Mouse (Mus musculus): ENCODE results near the gene Coro7. TPM values are rescaled to one million over a fixed set of nuclear protein-coding genes. Genes with fewer than 3 reads are reported as not detected.

The Coro7 gene
- polyA plus RNA-seq, 1 experiment: 391 TPM

GRCm38 (mm10) chr16:4602189-4602588, 77.4 kb downstream of the Coro7 start:
- no peak for DNase-seq
- WGBS: 82% methylated on average over 3 of the region's 3 CpGs
- TF ChIP-seq POLR2A (IDR thresholded peaks at IDR 0.05; ENCODE audit: control insufficient read depth, extremely low read depth, insufficient read depth, low read length, poor library complexity) (no peak), CTCF (IDR thresholded peaks at IDR 0.05; ENCODE audit: borderline replicate concordance, control insufficient read depth, extremely low read depth, insufficient read depth, low read length, poor library complexity) (no peak)
- Histone ChIP-seq H3K4me1 (replicated peaks; ENCODE audit: control insufficient read depth, insufficient read depth, low read length) (no peaks in the 10 kb centered on the region), H3K27ac (ENCODE audit: control insufficient read depth, insufficient read depth, low read length) (no peak overlapping the region), H3K27me3 (ENCODE audit: control insufficient read depth, insufficient read depth, low read length) (no peaks in the 10 kb centered on the region), H3K36me3 (ENCODE audit: control insufficient read depth, insufficient read depth, low read length) (no peaks in the 10 kb centered on the region), H3K4me3 (ENCODE audit: control insufficient read depth, insufficient read depth, low read length) (no peak overlapping the region)

GRCm38 (mm10) chr16:4600701-4601310, 78.8 kb downstream of the Coro7 start:
- no peak overlapping the region for H3K4me3 ChIP-seq (ENCODE audit: control insufficient read depth, insufficient read depth, low read length)
- no peak for DNase-seq
- no peaks in the 10 kb centered on the region for H3K27me3 ChIP-seq (ENCODE audit: control insufficient read depth, insufficient read depth, low read length)
- no peak for TF ChIP-seq CTCF (IDR thresholded peaks at IDR 0.05; ENCODE audit: borderline replicate concordance, control insufficient read depth, extremely low read depth, insufficient read depth, low read length, poor library complexity)
- no peak for TF ChIP-seq POLR2A (IDR thresholded peaks at IDR 0.05; ENCODE audit: control insufficient read depth, extremely low read depth, insufficient read depth, low read length, poor library complexity)
- H3K36me3 ChIP-seq (ENCODE audit: control insufficient read depth, insufficient read depth, low read length): no peaks in the 10 kb centered on the region
- WGBS: 95% methylated on average over 9 of the region's 9 CpGs
- no peak overlapping the region for H3K27ac ChIP-seq (ENCODE audit: control insufficient read depth, insufficient read depth, low read length)
- no peaks in the 10 kb centered on the region for H3K4me1 ChIP-seq (replicated peaks; ENCODE audit: control insufficient read depth, insufficient read depth, low read length)

- TF ChIP-seq POLR2A (IDR thresholded peaks at IDR 0.05; ENCODE audit: control insufficient read depth, extremely low read depth, insufficient read depth, low read length, poor library complexity) (no peak), CTCF (IDR thresholded peaks at IDR 0.05; ENCODE audit: borderline replicate concordance, control insufficient read depth, extremely low read depth, insufficient read depth, low read length, poor library complexity) (no peak)
- DNase-seq: no peak
- Histone ChIP-seq H3K4me3 (ENCODE audit: control insufficient read depth, insufficient read depth, low read length) (no peak overlapping the region), H3K27me3 (ENCODE audit: control insufficient read depth, insufficient read depth, low read length) (no peaks in the 10 kb centered on the region), H3K36me3 (ENCODE audit: control insufficient read depth, insufficient read depth, low read length) (no peaks in the 10 kb centered on the region), H3K4me1 (replicated peaks; ENCODE audit: control insufficient read depth, insufficient read depth, low read length) (peaks cover 8% of the 10 kb centered on the region), H3K27ac (ENCODE audit: control insufficient read depth, insufficient read depth, low read length) (no peak overlapping the region)
- WGBS: 85% methylated on average over 3 of the region's 3 CpGs
These were observed 80.0 kb downstream of the Coro7 start for GRCm38 (mm10) chr16:4599616-4600015.

- Histone ChIP-seq H3K4me1 (replicated peaks; ENCODE audit: control insufficient read depth, insufficient read depth, low read length) (peaks cover 8% of the 10 kb centered on the region), H3K27ac (ENCODE audit: control insufficient read depth, insufficient read depth, low read length) (no peak overlapping the region), H3K36me3 (ENCODE audit: control insufficient read depth, insufficient read depth, low read length) (no peaks in the 10 kb centered on the region), H3K4me3 (ENCODE audit: control insufficient read depth, insufficient read depth, low read length) (no peak overlapping the region), H3K27me3 (ENCODE audit: control insufficient read depth, insufficient read depth, low read length) (no peaks in the 10 kb centered on the region)
- no peak for TF ChIP-seq POLR2A (IDR thresholded peaks at IDR 0.05; ENCODE audit: control insufficient read depth, extremely low read depth, insufficient read depth, low read length, poor library complexity)
- TF ChIP-seq CTCF (IDR thresholded peaks at IDR 0.05; ENCODE audit: borderline replicate concordance, control insufficient read depth, extremely low read depth, insufficient read depth, low read length, poor library complexity): no peak
- WGBS: 75% methylated on average over 6 of the region's 6 CpGs
- DNase-seq: no peak
These were observed 80.6 kb downstream of the Coro7 start for GRCm38 (mm10) chr16:4598891-4599543.

DNA sequence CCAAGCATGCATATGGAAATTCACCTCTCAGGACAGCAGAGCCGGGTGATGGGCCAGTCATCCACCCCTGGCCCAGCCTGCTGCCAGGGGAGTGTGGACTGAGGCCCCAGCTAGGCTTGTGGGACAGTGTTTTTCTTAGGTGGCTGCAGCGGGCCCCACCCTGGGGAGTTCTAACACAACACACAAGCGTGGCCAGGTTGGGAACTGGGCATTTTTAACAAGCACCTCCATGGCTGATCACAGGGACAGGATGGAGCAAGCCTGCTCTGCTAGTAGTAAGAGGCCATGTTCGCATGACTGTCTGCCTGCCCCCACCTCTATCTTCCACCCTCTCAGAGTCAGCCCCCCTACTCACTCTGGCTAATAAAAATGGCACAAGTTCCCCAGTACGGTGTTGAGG, 81.5 kb downstream of the Coro7 start:
- Histone ChIP-seq H3K36me3 (ENCODE audit: control insufficient read depth, insufficient read depth, low read length) (no peaks in the 10 kb centered on the region), H3K4me3 (ENCODE audit: control insufficient read depth, insufficient read depth, low read length) (no peak overlapping the region), H3K27me3 (ENCODE audit: control insufficient read depth, insufficient read depth, low read length) (no peaks in the 10 kb centered on the region; the same call in 1 of the 2 replicates), H3K4me1 (replicated peaks; ENCODE audit: control insufficient read depth, insufficient read depth, low read length) (peaks cover 18% of the 10 kb centered on the region), H3K27ac (ENCODE audit: control insufficient read depth, insufficient read depth, low read length) (no peak overlapping the region)
- TF ChIP-seq POLR2A (IDR thresholded peaks at IDR 0.05; ENCODE audit: control insufficient read depth, extremely low read depth, insufficient read depth, low read length, poor library complexity) (no peak), CTCF (IDR thresholded peaks at IDR 0.05; ENCODE audit: borderline replicate concordance, control insufficient read depth, extremely low read depth, insufficient read depth, low read length, poor library complexity) (no peak)
- DNase-seq: no peak
- 93% methylated on average over 5 of the region's 5 CpGs for WGBS

- Histone ChIP-seq H3K36me3 (ENCODE audit: control insufficient read depth, insufficient read depth, low read length) (no peaks in the 10 kb centered on the region), H3K4me3 (ENCODE audit: control insufficient read depth, insufficient read depth, low read length) (no peak overlapping the region), H3K4me1 (replicated peaks; ENCODE audit: control insufficient read depth, insufficient read depth, low read length) (peaks cover 19% of the 10 kb centered on the region), H3K27ac (ENCODE audit: control insufficient read depth, insufficient read depth, low read length) (no peak overlapping the region), H3K27me3 (ENCODE audit: control insufficient read depth, insufficient read depth, low read length) (no peaks in the 10 kb centered on the region; the same call in 1 of the 2 replicates)
- DNase-seq: no peak
- 81% methylated on average over 7 of the region's 7 CpGs for WGBS
- TF ChIP-seq CTCF (IDR thresholded peaks at IDR 0.05; ENCODE audit: borderline replicate concordance, control insufficient read depth, extremely low read depth, insufficient read depth, low read length, poor library complexity): no peak
- no peak for TF ChIP-seq POLR2A (IDR thresholded peaks at IDR 0.05; ENCODE audit: control insufficient read depth, extremely low read depth, insufficient read depth, low read length, poor library complexity)
These were observed 82.3 kb downstream of the Coro7 start for GRCm38 (mm10) chr16:4597296-4597695.

All from thymus, adult 2 months (tissue).